Mouse (Mus musculus): ENCODE results near the gene Rnf187.

Gene Rnf187

DNA sequence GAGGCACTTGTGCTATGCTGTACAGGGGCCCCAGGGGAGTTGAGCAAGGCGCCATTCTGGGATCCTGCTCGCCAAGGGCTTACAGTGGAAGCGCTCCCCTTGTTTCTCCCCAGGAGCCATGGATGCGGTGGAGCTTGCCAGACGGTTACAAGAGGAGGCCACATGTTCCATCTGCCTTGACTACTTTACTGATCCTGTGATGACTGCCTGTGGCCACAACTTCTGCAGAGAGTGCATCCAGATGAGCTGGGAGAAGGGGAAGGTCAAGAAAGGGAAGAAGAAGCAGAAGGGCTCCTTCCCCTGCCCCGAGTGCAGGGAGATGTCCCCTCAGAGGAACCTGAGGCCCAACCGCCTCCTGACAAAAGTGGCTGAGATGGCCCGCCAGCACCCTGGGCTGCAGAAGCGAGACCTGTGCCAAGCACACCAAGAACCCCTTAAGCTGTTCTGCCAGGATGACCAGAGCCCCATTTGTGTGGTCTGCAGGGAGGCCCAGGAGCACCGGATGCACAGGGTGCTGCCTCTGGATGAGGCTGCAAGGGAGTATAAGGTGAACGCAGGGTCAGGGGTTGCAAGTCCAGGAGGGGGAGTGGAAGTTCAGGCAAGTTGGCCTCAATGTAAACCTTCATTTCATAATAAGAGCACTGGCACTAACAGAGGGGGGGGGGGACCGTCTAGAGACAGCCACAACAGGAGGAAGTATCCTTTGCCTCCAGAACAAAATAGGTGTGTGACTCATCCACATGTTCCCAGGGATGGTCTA is 26.5 kb upstream of the Rnf187 start:
- DNase-seq (ENCODE audit: low spot score), result no peak

DNA sequence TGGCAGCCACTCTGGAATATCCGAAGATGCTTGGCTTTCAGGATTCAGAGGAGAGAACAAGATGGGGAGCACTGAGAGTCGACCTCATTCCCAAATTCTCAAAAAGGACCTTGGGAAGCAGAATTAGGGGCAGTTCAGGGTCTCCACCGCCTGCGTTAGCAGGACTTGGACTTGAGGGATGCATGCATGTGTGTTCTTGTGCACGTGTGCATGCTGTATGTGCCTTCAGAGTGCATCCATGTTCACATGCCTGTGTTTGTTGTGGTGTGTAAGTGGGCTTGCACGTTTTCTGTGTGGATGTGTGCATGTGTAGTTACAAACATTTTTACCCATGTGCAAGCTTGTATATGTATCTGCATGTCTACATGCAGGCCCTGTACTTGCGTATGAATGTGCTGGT is 25.5 kb upstream of the Rnf187 start:
- DNase-seq (ENCODE audit: low spot score), result no peak

DNA sequence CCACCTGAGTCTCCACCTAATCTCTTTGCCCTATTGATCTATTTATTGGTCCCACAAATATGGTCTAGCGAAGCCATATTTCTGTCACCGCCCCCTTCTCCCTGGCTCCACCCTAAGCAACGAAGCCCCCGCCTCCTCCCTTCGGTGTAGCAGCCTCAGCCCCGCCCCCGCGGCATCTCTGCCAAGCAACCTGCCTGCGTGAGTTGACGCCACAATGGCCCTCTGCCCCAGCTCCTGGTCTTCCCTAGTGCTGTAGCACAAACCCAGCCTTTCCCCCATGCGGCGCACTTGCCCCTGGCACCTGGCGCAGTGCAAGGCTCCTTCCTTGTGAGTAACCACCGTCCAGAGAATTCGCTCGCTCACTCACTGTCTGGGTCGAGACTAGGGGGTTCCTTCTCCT is 24.8 kb upstream of the Rnf187 start:
- peak; percentile 39 for DNase-seq (ENCODE audit: low spot score)

DNA sequence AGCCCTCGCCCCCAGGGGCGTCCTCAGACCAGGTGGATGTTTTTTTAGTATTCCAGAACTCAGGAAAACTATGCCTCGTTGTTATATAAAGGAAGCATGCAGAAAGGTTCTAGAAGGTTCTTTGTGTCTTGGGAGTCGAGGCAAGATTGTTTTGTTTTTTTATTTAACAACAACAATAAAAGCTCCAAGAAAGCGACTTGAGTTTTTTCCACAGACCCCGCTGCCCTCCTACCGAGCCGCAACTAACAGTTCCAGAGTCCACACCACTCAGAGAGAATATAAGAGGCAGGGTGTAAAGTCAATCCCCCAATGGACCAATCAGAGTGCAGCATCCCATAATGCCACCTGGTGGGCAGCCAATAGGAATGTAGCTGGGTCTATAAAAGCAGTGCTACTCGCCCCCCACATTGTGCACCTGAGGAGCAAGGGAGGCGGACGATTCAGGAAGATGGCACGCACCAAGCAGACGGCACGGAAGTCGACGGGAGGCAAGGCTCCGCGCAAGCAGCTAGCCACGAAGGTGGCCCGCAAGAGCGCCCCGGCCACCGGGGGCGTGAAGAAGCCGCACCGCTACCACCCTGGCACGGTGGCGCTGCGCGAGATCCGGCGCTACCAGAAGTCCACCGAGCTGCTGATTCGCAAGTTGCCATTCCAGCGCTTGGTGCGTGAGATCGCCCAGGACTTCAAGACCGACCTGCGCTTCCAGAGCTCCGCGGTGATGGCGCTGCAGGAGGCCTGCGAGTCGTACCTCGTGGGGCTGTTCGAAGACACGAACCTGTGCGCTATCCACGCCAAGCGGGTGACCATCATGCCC is 22.9 kb upstream of the Rnf187 start:
- DNase-seq (ENCODE audit: low spot score), result no peak

DNA sequence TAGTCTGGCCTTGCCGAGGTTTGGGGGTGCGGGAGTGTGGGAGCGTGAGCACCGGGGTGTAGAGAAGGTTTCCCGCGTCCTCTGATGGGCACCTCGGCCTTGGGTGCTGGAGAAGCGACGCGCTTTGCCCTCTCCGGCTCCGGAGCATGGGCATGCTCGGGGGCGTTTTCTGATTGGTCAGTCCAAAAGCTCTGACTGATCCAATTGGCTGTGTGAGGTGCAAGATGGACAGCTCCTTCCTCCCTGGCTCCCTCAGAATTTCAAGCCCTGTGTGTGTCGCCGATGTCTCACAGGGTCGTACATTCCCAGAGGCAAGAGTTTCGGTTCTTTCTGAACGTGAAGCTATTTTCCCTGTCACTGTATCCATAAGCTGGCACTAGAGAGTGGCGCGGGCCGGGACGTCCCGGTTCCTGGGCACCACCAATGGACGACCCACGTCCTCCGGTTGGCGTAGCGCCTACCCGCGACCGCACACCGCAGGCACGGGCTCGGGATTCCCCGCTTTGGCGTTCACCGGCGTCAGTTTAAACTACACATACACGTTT is 21.3 kb upstream of the Rnf187 start:
- peak; percentile 65 for DNase-seq (ENCODE audit: low spot score)

DNA sequence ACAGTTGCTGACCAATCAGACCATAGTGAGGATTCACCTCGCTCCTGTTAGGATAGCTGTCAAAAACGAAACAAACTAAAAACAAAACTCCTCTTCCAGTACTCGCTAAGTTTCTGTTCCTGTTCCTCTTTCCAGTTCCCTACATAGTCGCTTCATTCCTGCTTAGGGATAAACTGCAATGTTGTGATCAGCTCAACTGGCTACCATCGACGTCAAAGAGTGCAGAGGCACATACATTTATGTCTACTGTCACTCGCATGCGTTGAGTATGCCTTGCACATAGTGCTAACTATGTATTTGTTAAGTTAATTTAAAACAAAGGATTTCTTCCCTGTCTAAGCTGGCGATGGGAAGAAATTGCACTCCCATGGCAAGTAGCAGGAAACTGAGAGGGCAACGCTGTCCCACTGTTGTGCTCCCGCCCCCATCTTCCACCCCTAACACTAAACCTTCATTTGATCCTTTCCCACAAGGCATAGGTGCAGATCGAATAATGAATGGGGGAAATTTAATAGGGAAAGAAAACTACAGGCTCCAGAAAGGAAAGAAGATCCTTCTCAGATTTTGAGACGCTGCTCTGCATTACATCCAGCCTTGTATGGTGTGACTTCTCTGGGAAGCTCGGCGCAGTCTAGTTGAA is 20.6 kb upstream of the Rnf187 start:
- DNase-seq (ENCODE audit: low spot score), result no peak

DNA sequence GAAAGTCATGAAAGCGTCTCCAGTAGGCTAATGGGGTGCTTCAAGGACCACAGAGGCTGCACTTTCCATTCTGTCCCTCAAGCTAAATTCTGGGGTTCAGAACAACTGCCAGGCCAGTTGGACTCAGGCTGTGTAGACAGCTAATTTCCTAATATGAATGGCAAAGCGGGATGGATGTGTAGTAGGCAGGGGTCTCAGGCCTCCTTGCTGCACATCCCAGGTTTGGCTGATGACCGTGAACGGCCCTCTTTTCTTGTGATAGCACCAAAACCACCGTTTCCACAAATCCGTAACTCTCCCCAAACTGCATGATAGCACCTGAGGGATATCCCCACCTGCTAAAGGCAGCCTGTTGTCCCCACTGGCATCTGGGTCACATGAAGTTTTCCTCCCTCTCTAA is 19.8 kb upstream of the Rnf187 start:
- DNase-seq (ENCODE audit: low spot score), result no peak

DNA sequence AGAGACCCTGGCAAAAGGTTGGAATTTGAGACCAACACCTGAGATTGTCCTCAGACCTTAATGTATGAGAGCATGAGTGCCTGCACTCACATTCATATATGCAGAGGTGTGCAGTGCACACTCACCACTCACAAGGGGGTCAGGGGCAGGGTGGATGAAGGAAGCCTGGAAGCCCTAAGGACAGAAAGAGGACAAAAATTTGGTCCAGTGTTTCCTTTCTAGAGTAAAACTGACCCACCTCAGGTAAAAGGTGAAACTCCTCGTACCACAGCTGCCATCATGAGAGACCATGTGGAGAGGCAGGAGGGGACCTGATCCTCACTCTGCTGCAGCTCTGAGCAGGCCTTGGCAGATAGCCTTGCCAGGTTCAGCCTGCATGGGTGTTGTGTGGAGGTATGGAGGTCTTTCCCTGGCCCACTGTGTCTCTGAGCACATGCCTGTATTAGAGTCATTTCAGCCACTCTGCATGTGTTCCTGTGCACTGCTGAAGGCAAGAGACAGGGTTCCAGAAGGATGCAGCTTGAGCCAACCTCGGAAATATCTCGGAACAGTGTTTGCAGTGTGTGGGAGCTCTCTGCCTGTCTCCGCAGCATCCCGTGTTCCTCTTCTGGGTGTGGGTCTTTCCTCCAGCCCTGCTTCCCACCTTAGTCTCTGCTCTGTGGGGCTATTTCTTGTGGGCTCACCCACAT is 18.7 kb upstream of the Rnf187 start:
- DNase-seq (ENCODE audit: low spot score), result no peak

DNA sequence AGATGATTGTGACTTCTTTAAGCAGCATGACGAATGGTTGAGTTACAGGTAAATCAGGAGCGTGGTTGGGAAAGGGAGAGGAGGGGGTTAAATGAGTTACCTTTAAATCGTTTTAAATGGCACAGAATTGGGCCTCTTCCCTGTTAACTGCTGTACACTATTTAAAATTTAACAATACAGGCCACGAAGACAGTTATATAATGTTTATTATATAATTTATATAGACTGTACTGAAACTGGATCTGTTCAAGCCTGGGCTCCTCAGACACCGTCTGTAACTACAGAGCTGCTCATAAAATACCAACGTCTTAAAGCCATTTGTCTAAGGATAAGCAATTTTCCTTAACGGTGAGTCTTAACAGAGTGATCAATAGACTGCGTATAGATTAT is 17.1 kb upstream of the Rnf187 start:
- no peak for DNase-seq (ENCODE audit: low spot score)

DNA sequence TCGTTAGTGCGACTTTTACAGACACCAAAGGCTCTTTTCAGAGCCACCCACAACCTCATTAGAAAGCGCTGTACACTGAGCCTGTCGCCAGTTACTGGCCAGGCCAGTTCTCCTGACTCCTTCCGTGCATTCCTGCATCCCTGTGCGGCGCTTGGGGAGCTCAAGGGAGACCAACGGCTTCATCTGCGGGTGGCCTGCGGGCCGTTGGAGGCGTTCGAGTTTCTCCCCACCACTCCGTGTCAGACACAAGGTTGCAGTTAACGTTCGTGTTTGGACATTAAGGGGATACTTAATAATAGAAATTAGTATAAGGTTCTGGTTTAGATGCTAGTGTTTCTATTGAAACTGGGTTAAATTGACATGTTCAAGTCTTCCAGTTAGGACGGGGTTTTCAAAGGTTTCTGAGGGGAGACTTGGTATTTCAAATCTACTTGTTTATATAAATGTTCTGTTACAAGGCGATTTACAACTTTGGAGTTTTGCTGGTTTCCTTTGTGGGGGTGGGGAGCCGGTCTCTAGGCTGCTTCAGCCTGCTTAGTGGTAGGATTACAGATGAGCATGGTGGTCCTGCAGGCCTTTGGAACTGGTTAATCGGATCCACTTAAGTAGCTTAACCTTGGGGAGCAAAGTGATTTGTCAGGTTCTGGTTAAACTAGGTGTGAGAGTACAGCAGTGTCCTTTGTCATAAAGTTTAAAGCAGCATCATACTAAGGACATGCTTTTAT is 16.6 kb upstream of the Rnf187 start:
- DNase-seq (ENCODE audit: low spot score), result no peak

DNA sequence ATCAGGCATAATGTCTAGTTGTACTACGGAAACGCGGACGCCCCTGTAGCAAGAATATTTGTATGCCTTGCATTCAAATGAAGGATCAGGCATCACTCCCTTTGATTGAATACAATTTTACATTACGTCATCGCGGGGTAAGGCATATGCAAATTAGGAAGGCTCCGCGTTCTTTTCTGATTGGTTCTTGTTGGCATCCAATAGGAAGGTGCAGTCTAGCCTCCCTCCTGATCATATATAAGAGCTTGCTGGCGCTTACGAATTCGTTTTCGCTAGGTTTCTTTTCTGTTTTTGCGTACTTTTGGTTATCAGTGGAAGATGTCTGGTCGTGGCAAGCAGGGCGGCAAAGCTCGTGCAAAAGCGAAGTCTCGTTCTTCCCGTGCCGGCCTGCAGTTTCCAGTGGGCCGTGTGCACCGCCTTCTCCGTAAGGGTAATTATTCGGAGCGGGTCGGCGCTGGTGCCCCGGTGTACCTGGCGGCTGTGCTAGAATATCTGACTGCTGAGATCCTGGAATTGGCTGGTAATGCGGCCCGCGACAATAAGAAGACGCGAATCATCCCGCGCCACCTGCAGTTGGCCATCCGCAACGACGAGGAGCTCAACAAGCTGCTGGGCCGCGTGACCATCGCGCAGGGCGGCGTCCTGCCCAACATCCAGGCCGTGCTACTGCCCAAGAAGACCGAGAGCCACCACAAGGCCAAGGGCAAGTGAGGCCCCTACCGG is 15.9 kb upstream of the Rnf187 start, which contains the start of the genes Hist3h2a and Trim17:
Hist3h2a (plus strand) TSS at position 266 of the 723 bp plus-strand sequence.
Trim17 (plus strand) TSS at position 266 of the 723 bp plus-strand sequence.
- peak; percentile 82 for DNase-seq (ENCODE audit: low spot score)

DNA sequence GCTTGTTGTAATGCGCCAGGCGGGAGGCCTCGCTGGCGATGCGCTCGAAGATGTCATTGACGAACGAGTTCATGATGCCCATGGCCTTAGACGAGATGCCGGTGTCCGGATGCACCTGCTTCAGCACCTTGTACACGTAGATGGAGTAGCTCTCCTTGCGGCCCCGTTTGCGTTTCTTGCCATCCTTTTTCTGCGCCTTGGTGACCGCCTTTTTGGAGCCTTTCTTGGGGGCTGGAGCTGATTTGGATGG is 15.4 kb upstream of the Rnf187 start:
- DNase-seq (ENCODE audit: low spot score), result peak; percentile 49

DNA sequence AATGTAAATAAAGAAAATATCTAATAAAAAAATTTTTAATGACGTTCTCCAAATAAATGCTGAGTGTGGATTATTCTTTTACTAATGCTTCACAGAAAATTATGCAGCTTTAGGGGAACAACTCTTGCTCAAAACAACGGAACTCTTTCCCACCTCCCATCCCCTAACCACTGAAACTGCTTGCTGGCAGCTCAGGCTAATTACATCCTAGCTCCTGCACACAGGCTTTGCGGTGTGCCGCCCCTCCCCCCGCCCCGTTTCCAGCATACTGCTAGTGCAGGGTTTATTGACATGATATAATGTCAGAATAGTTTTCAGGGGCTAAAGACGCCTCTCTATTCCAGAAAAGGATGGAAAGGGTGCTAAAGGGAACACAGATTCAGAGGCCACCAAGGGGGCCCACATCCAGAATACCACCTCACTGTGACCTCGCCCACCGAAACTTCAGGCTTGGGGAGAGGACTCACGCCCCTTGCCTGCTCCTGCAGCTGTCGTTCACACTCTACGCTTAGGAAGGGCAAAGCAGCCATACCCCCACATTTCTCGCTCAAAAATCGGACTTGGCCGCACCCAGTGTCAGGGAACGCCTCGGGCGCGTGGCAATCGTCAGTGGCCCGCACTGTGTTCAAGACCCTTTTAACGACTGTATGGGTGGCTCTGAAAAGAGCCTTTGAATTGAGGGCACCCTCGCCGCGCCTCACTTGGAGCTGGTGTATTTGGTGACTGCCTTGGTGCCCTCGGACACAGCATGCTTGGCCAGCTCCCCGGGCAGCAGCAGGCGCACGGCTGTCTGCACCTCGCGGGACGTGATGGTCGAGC is 14.8 kb upstream of the Rnf187 start:
- DNase-seq (ENCODE audit: low spot score), result peak; percentile 34

DNA sequence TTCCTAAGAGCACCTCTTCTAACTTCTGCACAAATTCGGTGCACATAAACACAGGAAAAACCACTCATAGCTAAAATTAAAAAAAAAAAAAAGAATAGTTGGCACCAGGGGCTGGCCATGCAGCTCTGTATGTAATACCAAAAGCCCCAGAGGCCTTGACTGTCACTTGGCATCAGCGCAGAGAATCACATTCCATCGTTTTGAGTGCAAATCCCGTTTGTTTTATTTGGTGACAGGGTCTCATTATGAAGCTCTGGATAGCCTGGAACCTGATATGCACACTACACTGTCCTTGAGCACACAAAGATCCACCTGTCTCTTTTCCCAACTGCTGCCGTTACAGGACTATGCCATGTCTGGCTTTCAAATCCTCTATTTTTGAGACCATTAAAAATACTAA is 12.5 kb upstream of the Rnf187 start:
- no peak for DNase-seq (ENCODE audit: low spot score)

DNA sequence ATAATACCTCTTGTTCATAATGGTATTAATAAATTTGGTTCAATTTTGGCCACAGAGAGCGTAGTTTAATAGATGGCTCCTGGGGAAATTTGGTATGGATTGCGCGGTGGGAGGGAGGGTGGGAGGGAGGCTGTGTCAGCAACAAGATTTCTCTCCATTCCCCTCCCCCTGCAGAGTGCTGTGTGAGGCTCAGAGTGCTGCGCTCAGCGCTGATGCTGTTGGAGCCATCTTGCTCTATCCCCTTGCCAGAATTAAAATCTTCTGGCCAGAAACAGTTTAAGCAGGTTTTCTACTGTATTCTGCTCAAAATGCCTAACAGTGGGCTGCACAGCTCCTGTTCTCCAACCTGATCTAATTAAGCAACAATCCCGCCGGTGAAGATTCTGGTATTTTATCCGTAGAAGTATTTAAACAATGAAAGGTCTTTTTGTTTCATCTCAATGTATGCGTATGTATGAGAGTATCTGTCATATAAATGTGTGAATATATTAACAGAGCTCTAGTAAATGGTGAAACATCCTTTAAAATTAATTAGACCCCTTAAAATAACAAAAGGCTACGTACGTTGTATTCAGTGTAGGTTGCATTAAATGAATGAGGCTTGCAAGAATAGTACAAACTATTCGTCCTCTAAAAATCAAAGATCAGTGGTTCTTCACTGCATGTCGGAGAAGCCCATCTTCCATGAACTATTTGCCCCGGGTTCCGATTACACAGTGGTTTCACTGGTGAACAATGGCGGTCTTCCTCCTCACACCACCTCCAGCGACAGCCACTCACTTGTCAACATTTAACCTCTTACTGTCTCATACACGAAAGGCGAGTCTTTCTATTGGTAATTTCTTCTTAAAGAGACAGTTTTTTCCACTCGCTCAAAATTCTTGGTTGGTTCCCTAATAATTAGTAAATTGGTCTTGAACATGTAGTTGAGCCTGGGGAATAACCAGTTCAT is 11.0 kb upstream of the Rnf187 start:
- no peak for DNase-seq (ENCODE audit: low spot score)

DNA sequence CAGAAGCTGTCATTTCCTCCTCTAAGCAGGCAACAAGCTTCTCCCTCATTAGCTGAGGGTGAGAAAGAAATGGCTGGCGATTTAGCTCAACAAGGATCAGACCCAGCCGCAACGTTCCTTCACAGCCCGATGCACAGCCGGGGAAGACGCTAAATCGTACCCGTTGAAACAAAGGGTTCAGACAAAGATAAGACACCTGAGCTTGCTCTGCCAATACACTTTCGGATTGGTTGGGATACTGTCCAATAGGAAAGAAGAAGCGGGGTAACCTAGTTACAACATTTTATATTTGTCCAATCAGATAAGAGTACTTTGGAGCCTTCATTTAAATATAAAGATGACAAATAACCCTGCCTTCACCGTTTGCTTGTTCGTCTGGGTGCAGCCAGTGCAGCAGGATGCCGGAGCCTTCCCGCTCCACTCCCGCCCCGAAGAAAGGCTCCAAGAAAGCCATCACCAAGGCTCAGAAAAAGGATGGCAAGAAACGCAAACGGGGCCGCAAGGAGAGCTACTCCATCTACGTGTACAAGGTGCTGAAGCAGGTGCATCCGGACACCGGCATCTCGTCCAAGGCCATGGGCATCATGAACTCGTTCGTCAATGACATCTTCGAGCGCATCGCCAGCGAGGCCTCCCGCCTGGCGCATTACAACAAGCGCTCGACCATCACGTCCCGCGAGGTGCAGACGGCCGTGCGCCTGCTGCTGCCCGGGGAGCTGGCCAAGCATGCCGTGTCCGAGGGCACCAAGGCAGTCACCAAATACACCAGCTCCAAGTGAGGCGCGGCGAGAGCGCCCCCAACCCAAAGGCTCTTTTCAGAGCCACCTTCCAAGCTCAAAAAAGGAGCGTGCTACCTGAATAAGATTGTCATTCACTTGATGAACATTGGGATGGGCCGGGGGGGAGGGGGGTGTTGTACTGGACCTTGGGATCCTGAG is 10.1 kb upstream of the Rnf187 start, which contains the start of gene Hist3h2ba:
Hist3h2ba (plus strand) TSS at position 379 of the 938 bp plus-strand sequence.
- DNase-seq (ENCODE audit: low spot score), result peak; percentile 46

DNA sequence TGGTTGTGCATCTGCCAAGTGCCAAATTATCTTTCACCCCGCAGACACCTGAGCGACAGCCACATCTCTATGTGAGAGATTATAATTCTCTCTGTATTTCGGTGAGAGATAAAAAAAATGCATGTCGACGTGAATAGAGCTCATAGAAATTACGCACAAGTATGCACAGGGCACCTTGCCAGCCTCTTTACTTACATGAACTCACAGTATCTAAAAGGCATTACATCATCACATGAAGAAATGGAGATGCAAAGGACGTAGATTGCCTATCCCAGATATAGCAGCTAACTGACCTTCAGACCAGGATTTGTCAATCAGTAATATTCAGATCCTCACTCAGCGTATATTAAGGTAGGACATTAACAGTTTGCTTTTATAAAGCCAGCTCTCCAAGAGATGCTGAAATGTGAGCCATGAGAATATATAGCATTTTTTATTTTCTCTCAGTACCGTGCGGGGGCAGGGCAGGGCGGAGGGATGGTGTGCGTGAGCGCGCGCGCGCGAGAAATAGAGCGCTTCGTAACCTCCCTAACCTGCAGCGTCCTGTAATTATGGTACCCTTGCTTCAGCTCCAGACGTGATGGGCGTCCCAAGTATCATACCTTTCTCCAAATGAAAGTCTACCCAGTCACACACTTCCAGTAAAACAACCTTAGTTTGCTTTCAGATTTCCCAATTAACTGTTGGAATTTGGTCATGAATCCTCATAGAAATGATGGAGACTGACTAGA is 9.2 kb upstream of the Rnf187 start:
- no peak for DNase-seq (ENCODE audit: low spot score)

Measured in ovary, postnatal 36 days (tissue).